Mouse (Mus musculus) gastrocnemius, postnatal 14 days (tissue): ENCODE results near the gene Mmp24. TPM values are rescaled to one million over a fixed set of nuclear protein-coding genes. Genes with fewer than 3 reads are reported as not detected.
"Not testable (repeated sequence)": the region's sequence is repeated elsewhere in the genome, so short reads cannot be mapped to it uniquely, and the experiment has no call there.

ENCODE experiments used
- DNase-seq: peaks from one replicate; pipeline ENCODE4 v3.0.0; 2021; ENCODE audit warnings: mixed read lengths
- intact Hi-C: fragments of 180-260 bp; cut with DNase I; formaldehyde crosslinking; loops from one replicate; pipeline ENCODE4 v1.15.1; 2025; ENCODE audit warnings: low total_unique reads
- long read RNA-seq, 2 experiments: library from polyadenylated mRNA; stranded (forward); transcript quantifications; one replicate each; pipeline ENCODE4 v2.0.0; 2021
- total RNA-seq, 2 experiments: library from RNA; stranded (reverse); gene quantifications; 2 replicates each; pipeline ENCODE4 v1.2.3; 2021

Mmp24 gene
- total RNA-seq: under 1 TPM in 1 of 2 experiments, not detected in 1; 0.08 TPM
- long read RNA-seq, experiment 1: 0 reads
- long read RNA-seq, experiment 2: 0 reads

DNA sequence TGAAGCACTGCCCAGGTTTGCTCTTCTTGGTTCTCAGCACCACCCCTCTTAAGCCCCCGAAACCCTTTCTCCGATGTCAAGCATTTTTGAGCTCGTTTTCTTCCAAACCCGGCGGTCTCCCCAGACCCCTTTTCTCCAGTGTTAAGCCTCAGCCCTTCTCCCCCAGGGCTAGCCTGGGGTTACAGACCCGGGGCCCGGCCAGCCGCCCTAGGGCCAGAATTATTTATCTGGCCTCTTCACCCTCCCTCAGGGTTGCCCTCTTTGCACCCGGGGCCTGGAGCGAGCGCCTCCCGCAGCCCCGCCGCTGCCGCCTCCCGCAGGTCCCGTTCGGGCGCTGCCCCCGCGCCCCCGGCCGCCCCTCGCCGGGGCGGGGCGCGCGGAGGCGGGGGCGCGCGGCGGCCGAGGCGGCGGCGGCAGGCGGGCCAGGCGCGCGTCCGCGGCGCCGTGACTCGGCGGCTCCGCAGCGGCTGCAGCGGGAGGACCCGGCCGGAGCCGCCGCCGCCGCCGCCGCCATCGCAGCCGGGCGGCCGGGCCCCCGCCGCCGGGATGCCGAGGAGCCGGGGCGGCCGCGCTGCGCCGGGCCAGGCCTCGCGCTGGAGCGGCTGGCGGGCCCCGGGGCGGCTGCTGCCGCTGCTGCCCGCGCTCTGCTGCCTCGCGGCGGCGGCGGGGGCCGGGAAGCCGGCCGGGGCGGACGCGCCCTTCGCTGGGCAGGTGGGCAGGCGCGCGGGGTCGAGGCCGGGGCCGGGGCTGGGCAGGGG lies at the start of gene Mmp24:
Gene Mmp24 (plus strand): TSS at position 416 of the 758 bp plus-strand sequence.
- intact Hi-C loops: no loop called here
- DNase-seq: no peak

DNA sequence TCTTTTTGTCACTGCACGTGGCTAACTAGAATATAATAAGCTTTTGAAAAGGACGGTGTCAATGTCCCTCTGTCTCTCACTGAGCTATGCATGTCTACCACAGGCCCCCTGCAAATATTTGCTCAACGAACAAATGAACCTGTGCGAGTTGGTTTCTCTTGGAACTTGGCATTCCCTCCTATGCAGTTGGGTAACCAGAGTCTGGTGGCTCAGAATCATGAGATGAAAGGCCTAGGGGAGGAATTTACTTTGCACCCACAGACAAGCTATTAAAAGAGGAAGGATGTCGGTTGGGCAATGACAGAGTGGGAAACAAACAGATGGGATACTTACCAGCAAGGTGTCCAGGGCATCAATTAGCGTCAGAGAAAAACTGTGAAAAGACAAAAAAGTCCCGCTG lies 48.8 kb upstream of the Mmp24 start:
- intact Hi-C loops: no loop called here

DNA sequence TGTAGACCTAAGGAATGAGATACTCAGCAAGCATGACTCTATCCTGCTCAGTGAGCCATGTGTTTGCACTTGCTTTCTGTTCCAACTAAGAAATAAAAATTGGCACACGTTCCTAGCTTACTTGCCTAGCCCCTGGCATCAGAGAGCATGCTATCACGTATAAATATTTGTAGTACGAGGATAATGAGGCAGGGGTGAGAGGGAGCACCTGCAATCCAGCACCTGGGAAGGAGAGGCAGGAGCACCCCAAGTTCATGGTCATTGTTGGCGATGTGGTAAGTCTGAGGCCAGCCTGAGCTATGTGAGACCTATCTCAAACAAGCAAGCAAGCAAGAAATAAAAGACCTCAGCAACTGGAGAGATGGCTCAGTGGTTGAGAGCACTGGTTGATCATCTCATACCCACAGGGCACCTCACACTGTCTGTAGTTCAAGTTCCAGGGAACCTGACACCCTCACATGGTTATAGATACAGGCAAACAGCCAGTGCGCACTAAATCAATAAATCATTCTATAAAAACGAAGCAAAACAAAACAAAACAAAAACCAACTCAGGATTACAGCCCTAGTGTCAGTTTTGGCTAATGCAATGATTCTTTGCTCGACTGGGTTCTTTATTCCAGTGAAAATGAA lies 47.3 kb upstream of the Mmp24 start:
- DNase-seq: no peak
- intact Hi-C loops: no loop called here

More for the DNA sequence above, 48.8 kb upstream of the Mmp24 start:
- DNase-seq: no peak

DNA sequence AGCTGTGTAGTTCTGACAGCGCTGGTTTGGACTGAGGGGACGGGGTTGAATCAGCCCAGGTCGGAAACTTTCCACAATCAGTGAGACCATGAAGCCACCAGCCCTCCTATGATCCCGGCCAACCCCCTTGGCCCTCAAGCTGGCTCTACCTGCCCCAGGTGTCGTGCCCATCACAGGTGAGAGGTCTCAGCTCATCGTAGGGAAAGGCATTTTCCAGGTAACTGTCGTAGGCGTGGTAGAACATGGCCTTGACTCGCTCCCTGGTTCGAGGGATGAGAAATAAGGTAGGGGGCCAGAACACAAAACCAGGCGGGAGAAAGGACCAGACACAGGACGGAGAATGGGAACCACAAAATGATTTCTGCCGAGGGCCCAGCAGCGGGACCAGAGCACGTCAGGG lies 46.4 kb upstream of the Mmp24 start:
- intact Hi-C loops: no loop called here
- DNase-seq: no peak

DNA sequence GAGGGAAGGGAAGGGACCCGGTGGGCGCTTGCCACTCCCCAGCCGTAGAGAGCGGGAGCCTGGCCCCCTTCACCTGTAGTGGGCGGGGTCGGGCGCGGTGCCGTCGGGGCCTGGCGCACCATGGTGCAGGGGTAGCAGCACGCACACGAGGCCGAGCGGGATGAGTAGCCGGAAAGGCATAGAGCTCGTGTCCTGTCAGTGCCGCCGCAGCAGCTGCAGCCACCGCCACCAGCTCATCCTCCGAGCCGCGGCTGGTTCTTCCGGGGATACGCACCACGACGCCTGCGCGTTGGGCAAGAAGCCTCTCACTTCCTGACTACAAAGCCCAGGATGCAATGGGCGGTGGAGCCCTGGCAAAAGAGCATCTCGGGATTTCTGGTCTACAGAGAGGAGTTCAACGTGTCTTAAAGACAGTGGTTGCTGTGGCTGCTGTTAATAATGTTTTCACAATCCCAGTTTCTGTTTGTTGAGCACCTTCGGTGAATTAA lies 45.9 kb upstream of the Mmp24 start, which contains the start of gene Edem2:
Gene Edem2 (minus strand): TSS at position 318 of the 488 bp plus-strand sequence.
- peak; percentile 93 for DNase-seq
- intact Hi-C loops: no loop called here

DNA sequence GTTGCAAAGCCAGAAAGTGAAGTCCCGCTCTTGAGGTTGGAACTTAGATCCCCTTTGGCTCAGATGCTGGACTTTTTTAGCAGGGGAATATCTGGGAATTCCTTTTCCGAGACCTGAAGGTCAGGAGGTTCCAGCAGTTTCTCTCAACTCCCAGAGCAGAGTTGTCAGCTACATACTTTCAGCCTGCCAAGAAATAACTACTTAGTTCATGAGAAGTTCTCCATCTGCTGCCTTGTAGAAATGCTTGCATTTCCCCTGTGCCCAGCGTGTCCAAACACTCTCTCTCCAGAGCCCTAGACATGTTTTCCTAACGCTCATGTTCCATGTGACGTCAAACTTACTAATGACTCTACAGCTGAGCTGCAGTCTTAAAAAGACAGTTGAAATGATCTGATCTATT lies 40.1 kb upstream of the Mmp24 start:
- intact Hi-C loops: no loop called here
- DNase-seq: no peak

DNA sequence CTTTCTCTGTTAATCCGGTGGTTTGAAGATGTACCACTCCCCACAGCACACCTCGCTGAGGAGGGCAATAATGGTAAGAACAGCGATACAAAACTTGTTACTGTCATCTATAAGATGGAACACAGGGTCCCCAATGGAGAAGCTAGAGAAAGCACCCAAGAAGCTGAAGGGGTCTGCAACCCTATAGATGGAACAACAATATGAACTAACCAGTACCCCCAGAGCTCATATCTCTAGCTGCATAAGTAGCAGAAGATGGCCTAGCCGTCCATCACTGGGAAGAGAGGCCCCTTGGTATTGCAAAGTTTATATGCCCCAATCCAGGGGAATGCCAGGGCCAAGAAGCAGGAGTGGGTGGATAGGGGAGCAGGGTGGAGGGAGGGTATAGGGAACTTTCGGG lies 39.4 kb upstream of the Mmp24 start, which contains the start of gene Gm17581:
Gene Gm17581 (minus strand): TSS at position 101 of the 400 bp plus-strand sequence.
- intact Hi-C loops: not testable (repeated sequence)

DNA sequence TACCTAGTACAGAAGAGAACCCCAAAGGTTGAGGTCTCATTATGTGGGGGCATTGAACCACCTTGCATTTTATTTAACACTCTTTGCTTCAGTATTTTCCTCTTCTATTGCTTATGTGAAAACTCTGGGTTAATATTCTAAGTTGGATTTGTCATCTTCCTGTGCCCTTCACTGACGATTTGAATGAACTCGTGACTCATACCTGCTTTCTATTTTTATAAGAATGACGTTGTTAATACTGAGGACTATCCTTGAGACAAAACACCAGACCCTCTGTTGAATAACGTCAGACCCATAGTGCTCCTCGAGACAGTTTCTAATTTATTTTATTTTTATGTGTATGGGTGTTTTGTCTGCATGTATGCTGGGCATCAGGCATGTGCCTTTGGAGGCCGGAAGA lies 38.2 kb upstream of the Mmp24 start:
- no peak for DNase-seq
- intact Hi-C loops: no loop called here

More for the DNA sequence above, 39.4 kb upstream of the Mmp24 start, which contains the start of gene Gm17581:
- not testable (repeated sequence) for DNase-seq

DNA sequence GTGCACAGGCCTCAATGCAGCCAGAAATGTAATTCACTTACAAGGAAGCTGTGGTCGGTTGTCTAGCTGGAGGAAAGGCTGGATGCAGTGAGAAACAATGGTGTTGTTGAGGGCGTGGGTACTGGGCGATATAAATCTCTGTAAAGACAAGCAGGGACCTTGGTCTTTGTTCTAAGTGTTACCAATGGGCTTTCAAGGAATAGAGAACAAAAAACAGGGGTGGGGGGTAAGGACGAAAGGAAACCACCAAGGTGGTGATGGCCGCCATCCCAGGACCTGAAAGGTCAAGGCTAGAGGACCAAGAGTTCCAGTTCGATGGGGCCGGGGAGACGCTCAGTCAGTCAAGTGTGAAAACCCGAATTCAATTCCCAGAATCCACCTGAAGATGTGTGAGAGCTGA lies 37.3 kb upstream of the Mmp24 start:
- intact Hi-C loops: no loop called here
- DNase-seq: no peak

DNA sequence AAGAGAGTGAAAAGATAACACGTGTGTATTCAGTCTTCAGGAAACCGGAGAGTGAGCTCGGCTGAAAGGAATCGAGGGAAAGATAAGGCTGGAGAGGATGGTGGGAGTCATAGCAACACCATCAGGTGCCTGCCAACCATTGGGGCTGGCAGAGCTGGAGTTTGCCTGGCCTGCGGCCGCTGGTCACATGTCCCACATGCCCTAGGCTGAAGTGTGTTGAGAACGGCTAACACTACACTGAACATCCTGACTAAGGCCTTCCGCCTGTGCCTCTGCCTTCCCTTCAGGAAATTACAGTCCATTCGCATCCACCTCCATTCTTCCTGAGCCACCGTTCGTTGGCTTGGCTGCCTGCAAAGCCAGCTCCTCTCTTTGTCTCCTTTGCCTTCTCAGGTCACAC lies 32.9 kb upstream of the Mmp24 start:
- DNase-seq: no peak
- intact Hi-C loops: no loop called here

DNA sequence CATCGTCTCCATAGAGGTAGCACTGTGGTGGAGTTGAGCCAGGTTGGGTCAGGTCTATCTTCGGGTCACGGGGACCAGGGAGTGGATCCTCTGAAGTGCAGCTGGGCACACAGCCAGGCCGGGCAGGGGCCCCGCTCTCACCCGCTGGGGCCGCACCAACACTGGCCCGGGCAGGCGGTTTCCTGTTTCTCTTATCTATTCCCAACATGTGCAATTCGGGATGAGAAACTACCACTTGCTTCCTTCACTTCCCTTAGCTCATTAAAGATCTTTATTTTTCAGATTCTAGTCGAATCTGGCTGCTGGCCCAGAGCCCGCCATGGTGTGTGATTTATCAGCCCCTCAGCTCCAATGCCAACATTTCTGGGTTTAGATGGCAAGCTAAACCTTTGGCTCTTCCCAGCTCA lies 32.2 kb upstream of the Mmp24 start:
- DNase-seq: peak; percentile 13
- intact Hi-C loops: no loop called here

DNA sequence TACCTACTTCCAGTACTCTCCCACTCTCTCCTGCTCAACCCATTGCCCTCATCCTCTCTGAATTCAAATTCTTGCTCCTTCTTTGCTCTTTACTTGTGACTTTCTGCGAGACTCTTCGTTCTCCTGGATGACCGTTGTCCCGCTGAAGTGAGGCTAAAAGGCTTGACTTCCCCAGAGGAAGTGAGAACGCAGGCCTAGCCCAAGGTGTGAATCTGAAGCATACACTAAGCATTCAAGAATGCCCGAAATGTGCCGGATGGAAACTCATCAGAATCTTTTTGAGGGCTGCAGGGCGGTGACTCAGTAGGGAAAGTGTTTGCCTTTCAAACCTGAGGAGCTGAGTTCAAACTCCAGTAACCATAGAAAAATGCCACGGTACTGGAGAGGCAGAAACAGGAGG lies 31.8 kb upstream of the Mmp24 start:
- no peak for DNase-seq
- intact Hi-C loops: no loop called here

DNA sequence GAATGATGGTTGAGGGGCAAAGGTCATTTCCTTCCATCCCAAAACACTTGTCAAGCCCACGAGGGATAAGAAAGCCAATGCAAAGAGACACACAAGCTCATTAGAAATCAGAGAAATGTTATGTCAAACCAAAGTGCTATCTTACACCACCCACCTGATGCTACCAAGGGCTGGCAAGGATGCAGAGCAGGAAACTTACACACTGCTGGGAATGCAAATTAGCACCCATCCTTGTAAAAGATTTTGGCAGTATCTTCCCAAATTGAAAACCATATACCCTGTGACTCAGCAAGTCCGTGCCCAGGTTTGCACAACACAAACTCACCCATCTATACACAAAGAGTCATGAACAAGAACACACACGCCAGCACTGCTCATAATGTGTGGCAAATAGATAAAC lies 29.7 kb upstream of the Mmp24 start:
- intact Hi-C loops: no loop called here
- DNase-seq: no peak

DNA sequence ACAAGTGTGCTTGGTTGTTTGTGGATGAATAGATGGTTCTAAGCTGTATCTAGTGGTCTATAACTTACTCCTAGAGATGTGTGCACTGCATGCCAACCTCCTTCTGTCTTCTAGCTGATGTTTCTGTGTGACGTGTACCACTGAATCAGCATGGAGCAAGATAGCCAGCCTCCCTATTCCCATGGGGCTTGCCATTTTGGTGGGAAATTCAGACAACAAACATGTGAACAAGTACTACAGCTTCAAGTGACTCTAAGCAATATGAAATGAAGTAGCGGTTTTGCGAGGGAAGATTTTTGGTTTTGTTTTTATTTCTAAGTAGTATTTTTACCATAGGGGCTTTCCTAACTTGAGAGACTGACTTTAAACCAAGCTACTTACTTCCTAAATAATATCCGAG lies 25.7 kb upstream of the Mmp24 start:
- DNase-seq: no peak
- intact Hi-C loops: no loop called here

DNA sequence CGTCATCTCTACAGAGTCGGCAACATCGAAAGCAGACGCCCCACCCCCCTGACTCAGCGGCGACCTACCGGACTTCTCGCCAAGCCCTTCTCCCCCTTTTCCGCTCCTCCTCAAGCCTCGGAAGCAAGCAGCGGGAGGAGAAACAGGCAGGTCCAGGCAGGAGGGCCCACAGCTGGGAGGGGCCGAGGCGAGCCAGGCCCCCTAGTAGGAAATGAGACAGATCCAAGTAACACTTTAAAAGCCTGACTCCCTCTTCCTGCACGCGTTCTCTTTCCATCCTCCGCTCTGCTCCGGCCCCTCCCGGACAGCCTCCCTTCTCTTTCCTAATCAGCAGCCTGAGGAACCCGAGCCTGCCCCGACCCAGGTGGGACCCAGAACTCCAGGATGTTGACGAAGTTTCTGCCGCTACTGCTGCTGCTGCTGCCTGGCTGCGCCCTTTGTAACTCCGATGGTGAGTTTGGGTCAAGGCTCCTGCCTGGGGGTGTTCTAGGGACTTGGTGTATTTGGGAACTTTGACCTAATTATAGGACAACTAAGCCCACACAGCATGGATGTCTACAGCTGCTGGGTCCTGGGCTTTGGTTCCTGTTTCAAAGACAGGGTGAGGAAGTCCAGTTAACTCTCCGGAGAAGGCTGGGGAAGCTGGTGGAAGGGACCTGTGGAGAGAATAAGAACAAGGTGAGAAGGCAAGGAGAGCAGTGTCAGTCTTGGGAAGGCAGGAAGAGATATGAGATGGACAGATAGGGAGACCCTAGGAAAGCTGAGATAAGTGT lies 23.9 kb upstream of the Mmp24 start, which contains the start of gene Procr:
Gene Procr (plus strand): TSS at position 104 of the 773 bp plus-strand sequence.
- intact Hi-C loops: no loop called here
- DNase-seq: peak; percentile 57

DNA sequence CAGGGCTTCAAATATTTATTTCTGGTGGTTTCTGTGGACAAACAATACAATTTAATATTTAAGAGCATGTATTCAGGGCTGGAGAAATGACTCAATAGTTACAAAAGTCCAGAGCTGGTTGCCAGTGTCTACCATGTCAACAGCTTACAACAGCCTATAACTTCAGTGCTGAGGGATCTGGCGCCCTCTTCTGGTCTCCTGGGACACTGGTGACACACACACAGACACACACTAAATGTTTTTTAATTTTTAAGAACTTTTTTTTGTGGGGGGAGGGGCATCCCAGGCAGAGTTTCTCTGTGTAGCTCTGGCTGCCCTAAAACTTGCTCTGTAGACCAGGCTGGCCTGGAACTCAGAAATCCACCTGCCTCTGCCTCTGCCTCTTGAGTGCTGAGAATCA lies 19.4 kb upstream of the Mmp24 start:
- peak; percentile 57 for DNase-seq
- intact Hi-C loops: no loop called here

DNA sequence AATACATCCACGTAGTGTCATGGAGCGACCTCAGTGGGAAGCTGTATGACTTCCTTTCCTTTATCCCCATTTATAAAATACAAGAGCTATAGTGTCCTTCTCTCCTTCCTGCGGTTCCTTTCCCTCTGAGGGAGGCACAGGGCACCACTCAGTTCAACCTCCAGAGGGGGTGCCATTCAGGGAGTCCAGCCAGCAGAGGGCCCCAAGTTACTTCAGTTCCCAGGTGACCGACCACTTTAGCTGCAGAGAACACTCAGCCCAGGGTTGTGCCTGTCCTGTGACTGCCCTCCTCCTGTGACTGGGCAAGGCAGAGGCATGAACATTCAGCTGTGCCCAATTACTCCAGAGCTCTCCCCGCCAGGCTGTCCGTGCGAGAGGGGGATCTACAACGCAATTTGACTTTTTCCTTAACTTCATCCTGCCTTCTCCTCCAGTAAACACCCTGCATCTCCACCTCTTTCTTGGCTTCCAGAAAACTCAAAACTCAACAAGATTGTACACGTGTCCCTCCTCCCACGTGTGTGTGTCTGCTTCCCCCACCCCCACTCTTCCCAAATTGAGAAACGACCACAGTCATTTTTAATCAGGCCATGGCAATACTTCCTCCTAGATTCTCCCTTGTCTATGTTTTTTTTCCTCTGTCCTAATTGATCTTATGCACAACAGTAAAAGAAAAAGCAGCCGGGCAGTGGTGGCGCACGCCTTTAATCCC lies 18.1 kb upstream of the Mmp24 start:
- DNase-seq: no peak
- intact Hi-C loops: no loop called here

DNA sequence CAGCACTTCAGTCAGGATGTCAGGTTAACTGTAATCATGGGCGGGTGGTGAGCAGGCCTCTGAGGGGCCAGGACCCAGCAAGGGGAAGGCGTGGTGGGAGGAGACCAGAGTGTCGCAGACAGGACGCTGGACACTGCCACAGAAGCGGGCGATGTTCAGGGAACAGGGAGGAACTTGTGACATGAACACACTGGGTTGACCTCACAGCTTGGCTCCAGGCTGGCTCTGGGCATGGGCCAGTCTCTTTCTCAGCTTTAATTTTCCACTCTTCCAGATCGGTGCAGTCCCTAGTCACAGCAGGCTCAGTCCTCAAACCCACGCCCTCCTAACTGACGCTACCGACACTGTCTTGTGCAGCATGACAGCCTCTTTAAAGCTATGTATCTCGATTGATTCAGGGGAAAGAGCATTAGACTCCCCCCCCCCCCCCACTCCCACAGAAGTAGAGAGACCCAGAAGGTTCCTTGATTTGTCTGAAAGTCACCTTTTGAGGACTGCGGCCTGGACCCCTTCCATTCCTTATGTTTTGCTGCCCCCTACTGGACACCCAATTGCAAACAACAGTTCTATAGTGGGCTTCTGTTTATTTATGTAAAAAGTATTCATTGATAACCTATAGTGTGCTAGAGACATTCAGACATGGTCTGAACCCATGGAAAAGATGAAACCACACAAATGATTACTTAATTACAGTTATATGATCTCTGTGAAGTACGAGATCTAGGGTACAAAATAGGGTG lies 10.3 kb upstream of the Mmp24 start:
- intact Hi-C loops: loop anchor here (5.0 kb wide), 2 partner anchors 68 to 93 kb away; no protein-coding TSS in a partner anchor
- peak; percentile 63 for DNase-seq

DNA sequence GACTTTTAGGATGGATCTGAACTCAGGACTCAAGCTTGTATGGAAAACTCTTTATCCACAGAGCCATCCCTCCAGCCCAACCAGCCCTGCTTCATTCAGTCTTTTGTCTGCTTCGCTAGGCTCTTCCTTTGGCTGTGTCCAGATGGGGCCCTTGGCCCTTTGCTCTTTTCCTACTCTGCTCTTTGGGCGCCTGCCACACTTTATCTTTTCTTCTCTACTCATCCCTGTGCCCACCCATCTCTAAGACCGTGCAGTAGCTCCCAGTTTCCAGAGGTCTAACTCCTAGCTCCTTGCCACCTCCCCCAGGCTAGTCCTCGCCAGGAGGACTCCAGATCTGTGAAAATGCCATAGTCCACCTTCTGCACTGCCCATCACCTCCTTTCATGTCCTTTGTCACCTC lies 1.5 kb upstream of the Mmp24 start:
- no peak for DNase-seq
- intact Hi-C loops: no loop called here
